9 mouse cellular contexts compared by ENCODE assay signal in genomic region chr2:74727640-74728302, GRCm38 (mm10). TPM values are rescaled to one million over a fixed set of nuclear protein-coding genes. Genes with fewer than 3 reads are reported as not detected.
DNase-seq lines count a peak whose midpoint lies in the region; ATAC-seq and TF ChIP-seq lines count a peak whose summit lies in the region.
"Had no signal": no experiment of that assay in that cellular context is flagged by ENCODE, and none has a peak within 500 bp of the region (broad histone marks: within the 10 kb centered on the region; RNA-seq: fewer than 3 reads in every experiment).

No protein-coding gene starts in this region.

- H3K36me3 ChIP-seq in kidney, embryonic 14.5 days (ENCODE audit: control insufficient read depth, insufficient read depth, low read length): peaks cover 20% of the 10 kb centered on the region
- no peaks in the 10 kb centered on the region for H3K36me3 ChIP-seq in ES-E14 (ENCODE audit: control insufficient read depth, insufficient read depth, low read length, poor library complexity, severe bottlenecking)
- H3K36me3 ChIP-seq in embryonic facial prominence, embryonic 15.5 days: no peaks in the 10 kb centered on the region
- no peaks in the 10 kb centered on the region for H3K36me3 ChIP-seq in limb, embryonic 15.5 days

- 5% methylated on average over 24 of the region's 25 CpGs for WGBS in kidney, embryonic 14.5 days
- 6% methylated on average over 25 of the region's 25 CpGs for WGBS in embryonic facial prominence, embryonic 15.5 days
- 17% methylated on average over 25 of the region's 25 CpGs for WGBS in limb, embryonic 15.5 days

- peak overlapping the region; percentile 85 for H3K27ac ChIP-seq in kidney, embryonic 14.5 days (ENCODE audit: low read depth, low read length)
- no peak overlapping the region for H3K27ac ChIP-seq in ES-E14 (ENCODE audit: insufficient read depth, low read depth, low read length, poor library complexity, severe bottlenecking)
- no peak overlapping the region for H3K27ac ChIP-seq in embryonic facial prominence, embryonic 15.5 days (replicated peaks)
- H3K27ac ChIP-seq in limb, embryonic 15.5 days: no peak overlapping the region

- H3K9me3 ChIP-seq in kidney, embryonic 14.5 days (ENCODE audit: control insufficient read depth, low read length): no peaks in the 10 kb centered on the region
- H3K9me3 ChIP-seq in ES-E14 (ENCODE audit: control insufficient read depth, insufficient read depth, low read depth, low read length): no peaks in the 10 kb centered on the region
- H3K9me3 ChIP-seq in embryonic facial prominence, embryonic 15.5 days (replicated peaks): no peaks in the 10 kb centered on the region
- H3K9me3 ChIP-seq in limb, embryonic 15.5 days: no peaks in the 10 kb centered on the region

- H3K4me1 ChIP-seq in kidney, embryonic 14.5 days (ENCODE audit: control insufficient read depth, insufficient read depth, low read length): peaks cover 67% of the 10 kb centered on the region
- H3K4me1 ChIP-seq in ES-E14 (ENCODE audit: control insufficient read depth in 2 of 2, insufficient read depth in 2 of 2, low read length in 2 of 2, poor library complexity in 1 of 2): peaks cover 0 to 4% of the 10 kb centered on the region in 2 experiments; a peak in 1 of 4 replicates
- H3K4me1 ChIP-seq in embryonic facial prominence, embryonic 15.5 days: peaks cover 13% of the 10 kb centered on the region
- peaks cover 21% of the 10 kb centered on the region for H3K4me1 ChIP-seq in limb, embryonic 15.5 days

- peak overlapping the region; percentile 68 for H3K4me2 ChIP-seq in kidney, embryonic 14.5 days (replicated peaks; ENCODE audit: low read depth, low read length)
- H3K4me2 ChIP-seq in embryonic facial prominence, embryonic 15.5 days (replicated peaks): peak overlapping the region; percentile 42
- peak overlapping the region; percentile 43 for H3K4me2 ChIP-seq in limb, embryonic 15.5 days

- in situ Hi-C loops in ES-E14 (cut with MboI; ENCODE audit: low sequenced_read_pairs in 2 of 2, unreplicated experiment in 2 of 2): no loop called here

- no peak for DNase-seq in kidney, postnatal 25 days
- DNase-seq in ES-E14 (ENCODE audit: low read depth, low spot score): no peak
- DNase-seq in cerebellum, postnatal 25 days: no peak
- DNase-seq in left cerebral cortex, adult 9 months (ENCODE audit: low spot score in 2 of 2): no peak
- DNase-seq: thymus, postnatal 36 days had no signal

- peak; percentile 59 for ATAC-seq in kidney, embryonic 14.5 days (ENCODE audit: low FRiP score, low TSS enrichment)
- ATAC-seq in embryonic facial prominence, embryonic 15.5 days (ENCODE audit: insufficient number of reproducible peaks, low FRiP score, low TSS enrichment, low read depth): no peak
- no peak for ATAC-seq in limb, embryonic 15.5 days (ENCODE audit: insufficient number of reproducible peaks, low FRiP score, low TSS enrichment, low read depth)

- H3K9ac ChIP-seq in kidney, embryonic 14.5 days (ENCODE audit: low read depth, low read length): peak overlapping the region; percentile 56
- H3K9ac ChIP-seq in ES-E14 (ENCODE audit: insufficient read depth, low read depth, low read length, poor library complexity, severe bottlenecking): no peak overlapping the region
- no peak overlapping the region for H3K9ac ChIP-seq in embryonic facial prominence, embryonic 15.5 days
- H3K9ac ChIP-seq in limb, embryonic 15.5 days: no peak overlapping the region

- H3K27me3 ChIP-seq in kidney, embryonic 14.5 days (ENCODE audit: control insufficient read depth, insufficient read depth, low read length): no peaks in the 10 kb centered on the region
- H3K27me3 ChIP-seq in embryonic facial prominence, embryonic 15.5 days: peaks cover 97% of the 10 kb centered on the region
- peaks cover 95% of the 10 kb centered on the region for H3K27me3 ChIP-seq in limb, embryonic 15.5 days

- H3K4me3 ChIP-seq in kidney, embryonic 14.5 days (ENCODE audit: low read length): peak overlapping the region; percentile 40
- peak overlapping the region; percentile 42 to 60 for H3K4me3 ChIP-seq in ES-E14 (ENCODE audit: insufficient read depth in 1 of 2, low read depth in 1 of 2, low read length in 2 of 2, poor library complexity in 1 of 2, severe bottlenecking in 1 of 2)
- H3K4me3 ChIP-seq in embryonic facial prominence, embryonic 15.5 days (replicated peaks): peak overlapping the region; percentile 30
- peak overlapping the region; percentile 33 for H3K4me3 ChIP-seq in limb, embryonic 15.5 days
- H3K4me3 ChIP-seq: erythroblast, embryonic 14.5 days had no signal

TF ChIP-seq in ES-E14, 5 proteins besides CTCF, POLR2A, EP300 and RAD21:
- no peak for TF ChIP-seq HCFC1 (IDR thresholded peaks at IDR 0.05; ENCODE audit: borderline replicate concordance, insufficient read depth, low read length)
- no peak for TF ChIP-seq ZC3H11A (IDR thresholded peaks at IDR 0.05; ENCODE audit: borderline replicate concordance, low read depth, low read length)
- TF ChIP-seq ZNF384 (IDR thresholded peaks at IDR 0.05; ENCODE audit: low read depth, low read length): no peak
- no peak for TF ChIP-seq MAFK (IDR thresholded peaks at IDR 0.05; ENCODE audit: insufficient read depth, low read depth, low read length)

RNA-seq across cellular contexts. Expression of gene Gm28230, which starts 1.2 kb away (rescaled TPM):
- 2.3 and 4.0 TPM in 2 replicates for polyA plus RNA-seq in kidney, embryonic 14.5 days (2014; fragmentation: Nextera tagmentation; extraction: Ambion mirVana)
- 0.22 TPM in 1 of 2 replicates, not detected in the other for total RNA-seq in ES-E14 (2012; rRNA removed)
- polyA plus RNA-seq in embryonic facial prominence, embryonic 15.5 days (2015; fragmentation: Nextera tagmentation; extraction: Ambion mirVana): 0.09 and 0.40 TPM in 2 replicates
- 0.08 and 0.11 TPM in 2 replicates for polyA plus RNA-seq in limb, embryonic 15.5 days (2015; fragmentation: Nextera tagmentation; extraction: Ambion mirVana)
- polyA plus RNA-seq: erythroblast, embryonic 14.5 days had no signal

RNA-seq across cellular contexts. Expression of gene Hoxd4, which starts 16.0 kb away (rescaled TPM):
- polyA plus RNA-seq in kidney, embryonic 14.5 days (2014; fragmentation: Nextera tagmentation; extraction: Ambion mirVana): 6.3 and 18.7 TPM in 2 replicates
- total RNA-seq in ES-E14 (2012; rRNA removed): 0.16 and 0.94 TPM in 2 replicates
- polyA plus RNA-seq in embryonic facial prominence, embryonic 15.5 days (2015; fragmentation: Nextera tagmentation; extraction: Ambion mirVana): 0.35 and 0.62 TPM in 2 replicates
- 0.29 and 0.66 TPM in 2 replicates for polyA plus RNA-seq in limb, embryonic 15.5 days (2015; fragmentation: Nextera tagmentation; extraction: Ambion mirVana)

RNA-seq across cellular contexts. Expression of gene Hoxd3, which starts 16.0 kb away (rescaled TPM):
- 12.3 and 12.6 TPM in 2 replicates for polyA plus RNA-seq in kidney, embryonic 14.5 days (2014; fragmentation: Nextera tagmentation; extraction: Ambion mirVana)
- 0.40 TPM in 1 of 2 replicates, not detected in the other for total RNA-seq in ES-E14 (2012; rRNA removed)
- polyA plus RNA-seq in embryonic facial prominence, embryonic 15.5 days (2015; fragmentation: Nextera tagmentation; extraction: Ambion mirVana): 1.9 and 2.6 TPM in 2 replicates
- 0.55 and 0.65 TPM in 2 replicates for polyA plus RNA-seq in limb, embryonic 15.5 days (2015; fragmentation: Nextera tagmentation; extraction: Ambion mirVana)
- polyA plus RNA-seq: erythroblast, embryonic 14.5 days had no signal

RNA-seq across cellular contexts. Expression of gene Hoxd8, which starts 23.4 kb away (rescaled TPM):
- 45.0 and 45.2 TPM in 2 replicates for polyA plus RNA-seq in kidney, embryonic 14.5 days (2014; fragmentation: Nextera tagmentation; extraction: Ambion mirVana)
- total RNA-seq in ES-E14 (2012; rRNA removed): 0.63 and 1.2 TPM in 2 replicates
- polyA plus RNA-seq in embryonic facial prominence, embryonic 15.5 days (2015; fragmentation: Nextera tagmentation; extraction: Ambion mirVana): 6.4 and 8.0 TPM in 2 replicates
- polyA plus RNA-seq in limb, embryonic 15.5 days (2015; fragmentation: Nextera tagmentation; extraction: Ambion mirVana): 5.9 and 7.3 TPM in 2 replicates
- polyA plus RNA-seq: erythroblast, embryonic 14.5 days had no signal

RNA-seq across cellular contexts. Expression of gene Hoxd9, which starts 30.2 kb away (rescaled TPM):
- 36.2 and 47.9 TPM in 2 replicates for polyA plus RNA-seq in kidney, embryonic 14.5 days (2014; fragmentation: Nextera tagmentation; extraction: Ambion mirVana)
- total RNA-seq in ES-E14 (2012; rRNA removed): 0.37 and 0.76 TPM in 2 replicates
- polyA plus RNA-seq in embryonic facial prominence, embryonic 15.5 days (2015; fragmentation: Nextera tagmentation; extraction: Ambion mirVana): 2.8 and 4.5 TPM in 2 replicates
- polyA plus RNA-seq in limb, embryonic 15.5 days (2015; fragmentation: Nextera tagmentation; extraction: Ambion mirVana): 7.1 TPM in 2 replicates
- polyA plus RNA-seq: erythroblast, embryonic 14.5 days had no signal
